Mouse (Mus musculus) liver, adult 2 months (tissue): ENCODE measurements around the gene Il11.

Source experiments
- CTCF ChIP-seq: fragments of 200-500 bp; IDR thresholded peaks from 2 replicates; pipeline ENCODE4 v1.5.1; 2011; ENCODE audit warnings: low read depth, low read length, control low read depth
- POLR2A ChIP-seq: fragments of 200-500 bp; IDR thresholded peaks from 2 replicates; pipeline ENCODE4 v1.6.1; 2011; ENCODE audit warnings: low read length, control low read depth; ENCODE audit not compliant: insufficient read depth; ENCODE audit errors: extremely low read depth

DNA sequence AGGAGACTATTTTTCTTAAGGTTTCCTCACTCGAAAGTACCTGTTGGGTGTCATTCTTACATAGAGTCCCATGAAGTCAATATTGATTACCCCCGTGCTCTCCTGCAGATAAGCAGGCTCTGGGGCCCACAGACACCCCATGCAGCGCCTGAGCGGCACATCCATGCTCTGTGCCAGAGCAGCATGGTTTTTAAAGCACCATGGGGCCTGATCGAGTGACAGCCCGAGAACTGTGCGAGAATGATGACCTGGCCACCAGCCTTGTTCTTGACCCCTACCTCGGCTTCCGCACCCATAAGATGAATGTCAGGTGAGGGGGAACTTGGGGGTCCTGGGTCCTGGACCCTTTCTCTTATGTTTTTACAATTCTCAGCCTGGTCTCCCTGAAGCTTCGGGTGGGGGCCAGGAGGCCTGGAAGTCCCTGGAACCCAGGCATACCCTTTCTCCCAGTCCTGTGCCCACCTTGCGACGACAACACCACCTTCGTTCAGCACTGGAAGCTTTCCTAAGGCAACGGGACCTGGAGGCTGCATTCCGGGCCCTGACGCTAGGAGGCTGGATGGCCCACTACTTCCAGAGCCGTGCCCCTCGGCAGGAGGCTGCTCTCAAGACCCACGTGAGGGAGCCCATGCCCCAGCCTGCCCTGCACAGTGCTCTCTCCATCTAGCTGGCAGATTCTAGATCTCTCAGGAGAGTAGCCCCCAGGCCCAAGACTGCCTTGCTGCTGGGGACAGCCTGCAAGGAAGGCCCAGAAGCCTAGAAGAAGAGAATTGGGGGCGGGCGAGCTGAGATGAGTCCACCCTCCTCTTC, 40.8 kb downstream of the Il11 start:
- TF ChIP-seq CTCF (no peak), POLR2A (no peak)
